Mouse (Mus musculus) gastrocnemius, postnatal 14 days (tissue): Measurements from ENCODE around the gene Hexdc. TPM values are rescaled to one million over a fixed set of nuclear protein-coding genes. Genes with fewer than 3 reads are reported as not detected.

Experiments
- DNase-seq: peaks from one replicate; pipeline ENCODE4 v3.0.0; 2021; ENCODE audit warnings: mixed read lengths
- intact Hi-C: fragments of 180-260 bp; cut with DNase I; formaldehyde crosslinking; loops from one replicate; pipeline ENCODE4 v1.15.1; 2025; ENCODE audit warnings: low total_unique reads
- total RNA-seq, 2 experiments: library from RNA; stranded (reverse); gene quantifications; 2 replicates each; pipeline ENCODE4 v1.2.3; 2021

The Hexdc gene
- total RNA-seq, 2 experiments from 2014 or later: 6.0 to 7.7 TPM

DNA sequence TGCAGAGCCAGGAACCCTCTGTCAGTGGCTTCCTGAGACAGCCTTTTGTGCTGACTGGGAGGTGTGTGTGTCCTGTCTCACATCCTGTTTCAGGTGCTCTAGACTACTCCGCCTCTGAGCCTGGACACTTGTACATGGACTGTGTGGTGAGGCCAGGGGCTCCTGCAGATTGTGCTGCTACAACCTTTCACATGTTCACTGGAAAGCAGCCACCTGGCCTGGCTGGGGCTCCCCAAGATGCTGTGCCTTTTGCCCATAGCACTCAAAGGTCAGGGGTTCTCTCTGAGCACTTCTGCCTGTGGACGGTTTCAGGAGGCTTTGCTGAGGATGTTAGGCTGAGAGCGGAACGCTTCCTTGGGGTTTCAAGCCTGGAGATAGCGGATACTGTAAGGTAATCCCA lies 16.5 kb downstream of the Hexdc start:
- intact Hi-C loops: no loop called here

DNA sequence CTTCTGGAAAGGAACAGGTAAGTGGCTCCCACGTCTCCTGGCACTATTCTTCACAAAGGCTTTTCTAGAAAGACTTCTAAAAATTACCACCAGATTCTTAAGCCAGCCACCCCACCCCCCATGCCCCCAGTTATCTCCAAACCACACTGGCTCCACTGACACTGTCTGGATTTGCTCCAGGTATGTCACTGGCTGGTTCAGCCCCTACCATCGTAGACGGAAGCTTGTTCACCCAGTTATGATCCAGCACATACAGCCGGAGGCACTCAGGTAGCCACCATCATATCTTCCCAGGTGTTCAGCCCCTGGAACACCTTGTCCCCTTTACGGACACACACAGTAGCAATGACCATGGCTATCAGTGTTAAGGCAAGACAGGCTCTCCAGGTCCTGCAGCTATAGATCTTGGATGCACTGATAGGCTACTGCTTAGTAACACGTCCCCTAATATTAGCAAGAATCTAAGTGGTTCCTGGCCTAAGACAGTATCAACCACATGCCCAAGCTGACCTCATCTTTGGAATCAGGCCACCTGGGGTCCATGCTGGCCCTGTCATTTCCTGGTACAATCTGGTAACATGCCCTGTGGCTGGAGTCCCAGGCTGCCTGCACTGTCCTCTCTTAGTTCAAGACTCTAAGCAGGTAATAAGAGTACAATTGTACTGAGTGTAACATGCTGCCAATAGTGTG lies 17.2 kb downstream of the Hexdc start:
- DNase-seq: no peak
- intact Hi-C loops: no loop called here

More for the DNA sequence above, 16.5 kb downstream of the Hexdc start:
- no peak for DNase-seq

DNA sequence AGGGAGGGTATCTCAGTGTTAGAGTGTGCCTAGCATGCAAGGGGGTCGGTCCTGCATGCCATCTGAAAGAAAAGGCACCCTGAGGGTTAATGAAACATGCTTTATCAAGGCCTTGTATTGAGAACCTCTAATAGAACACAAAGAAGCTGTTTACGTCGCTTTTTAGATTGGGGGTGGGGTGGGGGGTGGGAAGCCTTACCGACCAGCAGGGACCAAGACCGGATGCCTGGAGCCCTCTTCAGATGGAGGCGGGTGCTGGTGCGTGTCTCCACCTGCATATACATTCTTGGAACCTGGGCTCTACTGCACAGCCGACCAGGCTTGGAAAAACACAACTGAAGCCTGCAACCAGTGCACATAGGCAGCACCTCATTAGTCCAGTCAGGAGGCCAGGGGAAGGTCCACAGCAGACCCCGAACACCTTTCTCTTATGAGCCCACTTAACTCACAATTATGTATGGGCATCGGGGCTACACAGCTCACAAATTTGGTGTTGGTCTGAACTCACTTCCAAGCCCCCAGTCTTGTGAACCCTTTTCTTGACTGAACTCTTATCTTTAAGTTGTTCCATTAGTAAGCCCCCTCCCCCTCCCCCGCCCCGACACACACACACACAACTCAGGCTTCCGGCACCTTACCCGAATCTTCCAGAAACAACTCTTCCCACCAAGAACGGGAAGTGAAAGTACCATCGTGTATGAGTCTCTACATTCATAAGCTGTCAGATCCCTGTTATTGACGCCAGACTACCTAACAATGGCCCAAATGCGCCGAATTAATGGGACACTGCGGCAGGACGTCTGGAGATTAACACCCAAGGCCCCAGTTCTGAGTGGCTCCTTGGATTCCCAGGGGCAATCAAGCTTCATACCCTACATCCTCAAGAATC lies 24.1 kb downstream of the Hexdc start:
- DNase-seq: no peak
- intact Hi-C loops: loop anchor here (5.0 kb wide), 1 partner anchor 59 kb away; no protein-coding TSS in a partner anchor

DNA sequence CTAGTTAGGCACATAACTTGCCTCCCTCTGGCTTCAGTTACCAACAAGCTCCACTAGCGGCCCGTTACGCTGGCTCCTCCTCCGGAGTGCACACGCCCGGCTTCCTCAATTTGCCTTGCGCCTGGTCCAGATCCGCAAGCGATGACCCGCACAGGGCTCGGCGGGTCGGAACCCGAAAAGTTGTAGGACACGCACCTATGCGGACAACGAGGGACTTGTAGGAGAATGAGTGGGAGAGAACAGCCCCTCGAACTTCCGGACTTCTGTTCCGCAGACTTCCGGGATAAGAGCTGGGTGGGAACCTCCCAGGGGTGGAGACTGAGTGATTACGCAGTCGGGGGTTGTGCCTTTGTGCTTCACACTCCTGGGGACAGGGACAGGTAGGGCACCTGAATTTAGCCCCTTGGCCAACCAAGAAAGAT lies 24.8 kb downstream of the Hexdc start, which contains the start of gene Cybc1:
Cybc1 (minus strand) TSS at position 305 of the 422 bp plus-strand sequence.
- intact Hi-C loops: loop anchor here (5.0 kb wide), 1 partner anchor 58 kb away; no protein-coding TSS in a partner anchor
- DNase-seq: peak; percentile 58

DNA sequence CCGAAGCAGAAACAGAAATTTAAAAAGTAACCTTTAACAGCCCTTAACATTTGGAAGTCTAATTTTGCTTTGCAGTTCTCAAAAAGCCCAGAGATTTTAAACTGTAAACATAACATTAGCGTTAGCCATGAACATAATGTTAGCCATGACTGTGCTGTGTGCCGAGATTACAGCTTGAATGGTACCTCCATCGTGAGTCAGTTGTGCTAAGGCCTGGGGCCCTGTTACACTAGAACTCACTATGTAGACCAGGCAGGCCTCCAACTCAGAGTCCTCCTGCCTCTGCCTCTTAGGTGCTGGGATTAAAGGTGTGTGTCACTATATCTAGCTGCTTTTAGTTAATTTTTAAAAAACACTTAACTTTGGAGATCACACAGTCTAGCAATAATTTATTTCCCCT lies 27.0 kb downstream of the Hexdc start:
- intact Hi-C loops: no loop called here
- DNase-seq: no peak

DNA sequence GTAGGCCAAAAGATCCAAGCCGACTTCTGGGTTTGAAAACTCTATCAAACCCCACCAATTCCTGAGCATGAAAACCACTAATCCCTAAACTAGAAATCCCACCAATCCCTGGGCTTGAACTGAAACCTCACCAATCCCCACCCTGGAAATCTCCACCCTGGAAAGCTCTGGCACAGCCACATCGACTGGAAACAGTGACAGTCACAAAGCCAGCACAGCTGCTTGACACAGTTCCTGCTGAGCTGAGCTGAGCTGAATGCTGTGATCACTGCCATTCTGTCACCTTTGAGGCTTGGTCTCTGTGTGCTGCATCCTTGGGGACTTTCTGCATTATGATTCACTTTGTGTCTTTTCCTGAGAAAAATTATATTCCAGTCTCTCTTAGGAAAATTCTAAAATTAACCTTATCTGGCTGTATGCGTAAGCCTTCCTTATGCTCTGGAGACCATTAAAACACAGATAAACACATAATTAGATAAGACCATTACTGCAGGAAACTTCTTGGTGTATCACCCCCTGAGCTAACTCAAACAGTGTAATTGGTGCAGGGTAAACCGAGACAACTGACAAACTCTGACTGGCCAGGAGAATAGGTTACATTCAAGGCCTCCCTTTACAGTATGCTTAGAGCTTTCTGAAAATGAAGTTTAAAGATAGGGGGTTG lies 27.5 kb downstream of the Hexdc start:
- DNase-seq: peak; percentile 54
- intact Hi-C loops: no loop called here

DNA sequence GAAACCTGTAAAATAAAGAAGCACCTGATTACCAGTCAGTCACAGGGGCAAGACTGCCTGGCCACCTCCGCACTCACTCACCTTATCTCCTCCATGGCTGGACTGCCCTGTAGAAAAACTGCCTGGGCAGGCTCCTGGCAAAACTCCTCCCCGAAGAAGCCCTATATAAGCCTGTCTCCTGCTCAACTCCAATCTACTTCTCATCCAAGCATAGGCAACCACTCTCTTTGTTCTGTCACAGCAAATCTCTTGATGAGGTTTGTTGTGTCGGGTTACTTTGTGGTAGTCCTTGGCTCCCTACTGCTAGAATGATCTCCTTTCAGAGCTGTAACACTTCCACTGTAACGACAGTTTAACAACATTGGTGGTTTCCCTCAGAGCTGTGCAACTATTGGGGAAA lies 28.5 kb downstream of the Hexdc start:
- no peak for DNase-seq
- intact Hi-C loops: no loop called here

DNA sequence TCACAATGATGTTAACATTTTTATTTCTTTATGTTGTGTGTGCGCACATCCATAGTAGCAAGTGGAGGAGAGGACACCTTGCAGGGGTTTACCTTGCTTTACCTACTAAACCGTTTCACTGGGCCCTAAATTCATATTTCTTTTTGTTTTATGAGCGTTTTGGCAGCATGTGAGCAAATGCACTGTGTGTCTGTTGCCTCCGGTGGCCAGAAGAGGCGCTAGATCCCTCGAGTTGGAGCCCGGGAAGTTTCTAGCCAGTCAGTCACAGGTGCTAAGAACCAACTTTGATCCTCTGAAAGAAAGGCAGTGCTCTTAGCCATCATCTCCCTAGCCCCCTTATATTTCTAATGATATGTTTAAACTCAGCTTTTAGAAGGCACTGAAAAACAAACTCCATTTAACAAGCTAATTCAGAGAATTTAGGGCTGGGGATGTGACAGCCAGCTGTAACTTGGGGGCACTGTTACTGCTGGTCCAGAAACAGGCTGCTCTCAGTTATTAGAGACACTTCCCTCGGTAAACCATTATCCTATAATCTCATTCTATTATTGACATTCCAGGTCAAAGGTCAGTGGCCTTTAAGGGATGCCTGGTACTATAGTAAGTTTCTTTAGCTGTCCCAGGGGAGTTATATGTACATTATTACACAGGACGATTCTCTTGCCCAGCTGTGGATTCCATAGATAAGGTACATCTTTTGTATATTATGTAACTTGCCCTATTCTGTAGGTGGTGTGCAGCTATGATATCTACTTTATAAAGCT lies 31.4 kb downstream of the Hexdc start:
- intact Hi-C loops: no loop called here
- DNase-seq: peak; percentile 38

DNA sequence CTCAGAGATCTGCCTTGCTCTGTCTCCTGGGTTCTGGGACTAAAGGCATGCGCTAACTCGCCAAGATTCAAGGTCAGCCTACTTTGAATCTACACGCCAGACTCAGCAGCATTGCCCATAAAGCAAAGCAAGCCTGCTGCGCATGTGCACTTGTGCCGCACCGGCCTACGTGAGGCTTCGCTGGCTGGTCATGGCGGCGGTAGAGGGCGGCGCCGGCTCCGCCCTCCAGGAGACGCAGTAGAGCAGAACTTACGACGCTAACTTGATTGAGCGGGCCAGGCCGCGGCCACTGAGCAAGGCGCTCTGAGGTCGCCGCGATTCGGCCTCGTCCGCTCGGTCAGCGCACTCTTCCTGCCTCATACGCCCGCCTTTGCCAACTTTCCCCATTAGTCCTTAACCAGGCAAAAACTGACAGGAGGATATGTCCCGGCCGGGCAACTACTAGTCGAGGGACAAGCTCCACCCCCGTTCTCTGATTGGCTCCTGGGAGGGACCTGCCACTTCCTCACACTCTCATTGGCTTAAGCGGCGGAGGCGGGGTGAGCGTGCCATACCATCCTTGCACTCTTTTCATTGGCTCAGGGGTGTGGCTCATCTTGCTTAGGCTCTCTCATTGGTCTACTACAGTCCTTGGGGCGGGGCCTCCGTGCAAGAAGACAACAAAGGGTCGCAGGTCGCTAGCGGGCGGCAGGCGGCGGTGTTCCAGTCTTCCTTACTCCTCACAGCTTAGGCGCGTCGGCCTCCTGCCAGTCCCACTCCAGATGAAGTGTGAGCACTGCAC lies 32.5 kb downstream of the Hexdc start, which contains the start of gene Narf:
Narf (plus strand) TSS at position 690 of the 781 bp plus-strand sequence.
- intact Hi-C loops: no loop called here
- peak; percentile 99 for DNase-seq

DNA sequence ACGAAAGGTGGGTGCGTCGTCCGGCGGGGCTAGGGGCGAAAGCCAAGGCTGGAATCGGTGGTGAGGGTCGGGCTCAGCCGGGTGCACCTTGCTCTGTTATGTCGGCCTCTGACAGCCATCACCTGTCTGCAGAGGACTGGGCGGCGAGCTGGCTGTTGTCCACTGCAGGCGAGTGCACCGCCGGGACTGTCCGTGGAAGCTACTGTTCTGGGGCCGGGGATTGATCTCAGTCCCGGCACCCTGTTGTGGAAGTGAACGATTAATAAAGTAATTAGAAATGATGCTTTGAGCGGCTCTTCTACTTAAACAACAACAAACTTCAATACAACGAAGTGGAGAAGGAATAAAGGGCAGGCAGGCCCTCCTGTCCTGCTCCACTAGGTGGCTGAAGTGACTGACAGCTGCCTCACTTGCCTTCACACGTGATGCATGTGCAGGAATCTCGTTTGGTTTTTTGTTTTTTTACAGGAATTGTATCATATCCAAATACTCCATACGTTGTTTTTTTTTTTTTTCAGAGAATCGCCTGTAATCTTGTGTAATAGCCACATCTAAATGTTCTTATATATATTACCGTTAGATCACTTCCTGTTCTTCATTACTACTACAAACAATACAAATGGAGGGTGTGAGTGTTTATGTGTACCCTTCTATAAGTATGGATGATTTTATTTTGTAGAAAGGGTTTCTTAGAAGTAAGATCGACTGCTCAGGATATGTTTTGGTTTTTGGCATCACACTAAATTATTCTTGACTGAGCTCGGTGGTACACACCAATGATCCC lies 33.3 kb downstream of the Hexdc start:
- intact Hi-C loops: no loop called here
- no peak for DNase-seq

DNA sequence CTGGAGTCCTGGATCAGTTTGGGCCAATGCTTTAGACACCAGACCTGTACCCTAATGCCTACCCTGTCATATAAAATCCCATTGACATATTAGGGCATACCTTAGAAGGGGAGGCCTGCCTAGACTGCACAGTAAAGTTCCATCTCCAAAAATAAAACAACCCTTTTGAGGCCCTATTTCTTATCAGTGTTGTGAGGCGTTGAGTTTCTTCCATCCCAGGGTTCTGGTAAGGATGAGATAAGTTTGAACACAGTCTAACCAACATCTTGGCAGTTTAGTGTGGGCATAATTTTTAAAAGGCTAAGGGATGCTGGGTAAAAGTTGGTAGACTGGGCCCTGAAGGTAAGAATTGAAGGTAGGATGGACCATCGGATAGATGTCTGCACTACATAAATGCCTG lies 35.4 kb downstream of the Hexdc start:
- no peak for DNase-seq
- intact Hi-C loops: no loop called here

DNA sequence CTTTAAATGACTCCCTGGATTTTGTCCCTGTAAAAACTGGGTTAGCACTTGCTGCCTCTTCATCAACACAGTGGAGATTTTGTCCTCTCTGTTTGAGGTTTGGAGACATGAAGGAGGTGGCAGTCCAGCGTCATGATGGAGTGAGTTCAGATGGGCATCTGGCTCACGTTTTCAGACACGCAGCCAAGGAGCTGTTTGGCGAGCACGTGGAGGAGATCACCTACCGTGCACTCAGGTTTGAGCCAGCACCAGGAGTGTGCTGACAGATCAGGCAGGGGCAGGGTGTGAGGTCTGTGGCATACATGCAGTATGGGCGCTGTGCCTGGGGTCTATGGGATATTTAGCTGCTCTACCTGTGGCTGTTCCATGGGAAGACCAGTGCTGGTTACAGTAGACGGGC lies 46.0 kb downstream of the Hexdc start:
- intact Hi-C loops: no loop called here
- no peak for DNase-seq

DNA sequence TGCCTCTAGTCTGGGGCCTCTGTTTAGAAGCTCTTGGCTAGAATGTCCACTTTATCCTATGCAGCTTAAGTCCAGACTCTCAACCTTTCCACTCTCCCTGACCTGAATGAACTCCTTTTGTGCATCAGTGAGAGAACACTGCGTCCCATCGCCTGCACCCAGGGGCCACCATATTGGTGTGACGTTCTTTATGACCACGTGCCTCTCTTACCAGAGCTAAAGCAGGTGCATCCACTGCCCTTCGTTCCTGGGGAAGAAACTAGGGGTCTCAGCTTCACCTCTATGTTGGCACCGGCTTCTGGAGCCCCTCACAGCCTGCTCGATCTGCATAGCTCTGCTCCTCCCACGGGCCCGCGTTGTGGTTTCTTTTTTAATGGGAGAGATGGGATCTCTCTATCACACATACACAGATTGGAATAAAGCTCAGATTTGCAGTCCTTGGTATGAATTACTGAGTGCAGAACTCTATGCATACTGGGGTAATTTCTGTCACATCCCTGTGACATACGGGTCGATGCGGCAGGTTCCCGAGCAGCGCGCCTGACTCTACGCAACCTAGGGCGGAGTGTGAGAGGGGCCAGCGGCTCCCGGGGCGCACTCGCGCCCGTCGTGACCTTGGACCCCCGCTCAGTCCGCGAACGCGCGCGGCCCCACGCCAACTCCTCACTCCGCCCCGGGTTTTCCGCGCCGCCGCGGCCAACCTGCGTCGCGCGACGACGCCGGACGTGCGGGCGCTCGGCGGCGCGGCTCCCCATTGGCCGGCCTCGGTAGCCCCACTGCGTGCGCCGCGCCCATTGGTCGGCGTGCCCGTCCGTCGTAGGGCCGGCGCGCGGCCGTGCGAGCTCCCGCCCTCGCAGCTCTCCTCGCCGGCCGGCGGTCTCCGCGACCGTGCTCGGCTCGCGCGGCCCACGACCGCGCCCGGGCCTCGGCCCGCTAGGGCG lies 55.2 kb downstream of the Hexdc start, which contains the start of gene Foxk2:
Foxk2 (plus strand) TSS at position 831 of the 941 bp plus-strand sequence.
- peak; percentile 95 for DNase-seq
- intact Hi-C loops: no loop called here

DNA sequence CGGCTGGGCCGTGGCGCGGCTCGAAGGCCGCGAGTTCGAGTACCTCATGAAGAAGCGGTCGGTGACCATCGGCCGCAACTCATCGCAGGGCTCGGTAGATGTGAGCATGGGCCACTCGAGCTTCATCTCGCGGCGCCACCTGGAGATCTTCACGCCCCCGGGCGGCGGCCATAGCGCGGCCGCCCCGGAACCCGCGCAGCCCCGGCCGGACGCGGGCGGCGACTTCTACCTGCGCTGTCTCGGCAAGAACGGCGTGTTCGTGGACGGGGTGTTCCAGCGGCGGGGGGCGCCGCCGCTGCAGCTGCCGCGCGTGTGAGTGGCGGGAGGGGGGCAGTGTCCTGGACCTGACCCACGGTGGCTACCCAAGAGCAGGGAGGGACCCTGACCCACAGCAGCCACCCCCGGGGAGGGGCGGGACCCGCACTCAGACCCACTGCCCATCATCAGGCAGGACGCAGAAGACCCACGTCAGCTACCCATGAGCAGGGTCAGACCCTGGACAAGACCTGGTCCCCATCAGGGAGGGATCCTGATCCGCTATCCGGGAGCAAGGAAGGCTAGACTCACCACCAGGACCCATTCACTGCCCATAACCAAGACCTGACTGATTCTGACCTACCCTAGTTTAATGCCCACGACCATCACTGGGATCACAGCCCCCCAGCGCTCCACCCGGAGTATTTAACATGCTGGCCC lies 56.1 kb downstream of the Hexdc start:
- peak; percentile 30 for DNase-seq
- intact Hi-C loops: no loop called here

DNA sequence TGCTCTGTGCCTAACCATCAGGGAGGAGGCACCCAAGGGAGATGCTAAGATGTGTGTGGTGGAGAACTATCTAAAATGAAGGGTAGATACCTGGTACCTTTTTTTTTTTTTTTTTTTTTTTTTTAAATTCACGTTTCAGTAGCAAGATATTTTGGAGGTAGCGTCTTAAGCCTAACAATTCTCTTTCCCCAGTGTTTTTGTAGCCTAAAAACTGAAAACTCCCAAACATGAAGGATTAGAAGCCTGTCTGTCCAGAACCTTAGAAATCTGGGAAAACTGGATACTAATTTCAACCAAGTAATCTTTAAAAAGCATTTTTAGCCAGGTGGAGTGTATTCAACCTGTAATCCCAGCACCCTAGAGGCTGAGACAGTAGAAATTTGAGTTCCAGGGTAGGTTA lies 56.8 kb downstream of the Hexdc start:
- no peak for DNase-seq

More for the DNA sequence above, 56.8 kb downstream of the Hexdc start:
- intact Hi-C loops: no loop called here
